Mouse (Mus musculus) urinary bladder, postnatal 4 days (tissue): ENCODE results near the gene Wdr76.
"Not testable (repeated sequence)": the region's sequence is repeated elsewhere in the genome, so short reads cannot be mapped to it uniquely, and the experiment has no call there.

Source experiments
- DNase-seq, 2 experiments: peaks; one replicate each; pipeline ENCODE4 v3.0.0; 2021 to 2022; ENCODE audit warnings: low spot score in 2 of 2

The Wdr76 gene

GRCm38 (mm10) chr2:121505942-121506882 is at the start of gene Wdr76, which contains the start of gene Mfap1a:
Gene Wdr76 (plus strand): TSS chr2:121506723.
Gene Mfap1a (minus strand): TSS chr2:121506665.
- DNase-seq, result peak; percentile 71 to 82

- no peak for DNase-seq
Measured at GRCm38 (mm10) chr2:121460071-121460470, 46.5 kb upstream of the Wdr76 start.

DNA sequence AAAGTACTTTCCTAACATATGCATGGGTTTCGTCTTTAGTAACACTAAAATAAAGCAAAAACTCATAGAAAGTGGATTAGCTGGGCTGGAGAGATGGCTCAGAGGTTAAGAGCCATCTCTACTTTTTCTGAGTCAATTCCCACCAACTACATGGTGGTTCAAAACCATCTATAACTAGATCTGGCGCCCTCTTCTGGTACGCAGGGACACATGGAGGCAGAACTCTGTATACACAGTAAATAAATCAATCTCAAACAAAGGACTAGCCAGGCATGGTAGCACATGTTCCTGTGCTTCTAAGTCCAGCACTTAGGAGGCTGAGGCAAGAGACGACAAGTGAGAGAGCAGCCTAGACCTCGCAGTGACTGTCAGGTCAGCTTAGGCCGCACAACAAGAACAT is 37.5 kb upstream of the Wdr76 start:
- DNase-seq, result not testable (repeated sequence)

- DNase-seq, result not testable (repeated sequence)
Measured at GRCm38 (mm10) chr2:121472783-121473182, 33.7 kb upstream of the Wdr76 start.

DNA sequence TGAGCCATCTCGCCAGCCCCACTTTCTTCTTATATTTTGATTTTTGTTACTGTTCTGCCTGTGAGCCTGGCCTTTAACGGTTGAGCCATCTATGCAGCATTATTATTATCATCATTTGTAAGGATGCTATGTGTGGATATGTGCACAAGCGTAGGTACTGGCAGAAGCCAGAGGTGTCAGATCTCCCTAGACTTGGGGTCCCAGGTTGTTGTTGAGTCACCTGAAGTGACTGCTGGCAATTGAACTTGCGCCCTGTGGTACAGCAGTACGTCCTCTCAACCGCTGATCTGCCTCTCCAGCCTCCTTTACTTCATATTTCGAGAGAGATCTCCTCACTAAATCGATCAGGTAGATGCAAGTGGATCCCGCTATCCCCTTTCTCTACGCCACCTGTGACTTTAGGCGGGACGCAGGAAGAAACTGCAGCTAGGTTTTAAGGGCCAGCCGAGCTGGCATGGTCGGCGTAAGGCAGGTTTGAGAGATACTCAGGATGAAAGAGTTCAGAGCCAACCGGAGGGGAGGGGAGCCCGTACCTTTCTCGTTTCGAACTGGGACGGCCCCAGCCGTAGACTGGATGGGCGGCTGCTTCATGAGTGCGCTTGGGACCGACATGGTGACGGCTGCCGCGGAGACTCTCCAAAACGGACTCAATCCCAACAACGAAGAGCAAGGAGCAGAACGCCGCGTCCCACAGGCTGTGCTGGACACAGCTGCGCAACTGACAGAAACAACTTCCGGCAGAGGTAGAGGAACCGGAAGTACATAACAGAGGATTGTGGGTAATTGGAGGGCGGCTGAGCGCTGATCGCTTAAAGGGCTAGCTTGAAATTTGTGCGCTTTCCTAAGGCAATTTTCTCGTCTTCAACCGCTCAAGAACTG is 33.0 kb upstream of the Wdr76 start, which contains the start of gene Mfap1b:
TSS of gene Mfap1b (minus strand) at position 767 of the 879 bp plus-strand sequence.
- peak; percentile 69 to 74 for DNase-seq

- no peak for DNase-seq
Measured at GRCm38 (mm10) chr2:121474180-121474535, 32.4 kb upstream of the Wdr76 start.

GRCm38 (mm10) chr2:121475306-121475705 is 31.2 kb upstream of the Wdr76 start:
- not testable (repeated sequence) for DNase-seq

DNA sequence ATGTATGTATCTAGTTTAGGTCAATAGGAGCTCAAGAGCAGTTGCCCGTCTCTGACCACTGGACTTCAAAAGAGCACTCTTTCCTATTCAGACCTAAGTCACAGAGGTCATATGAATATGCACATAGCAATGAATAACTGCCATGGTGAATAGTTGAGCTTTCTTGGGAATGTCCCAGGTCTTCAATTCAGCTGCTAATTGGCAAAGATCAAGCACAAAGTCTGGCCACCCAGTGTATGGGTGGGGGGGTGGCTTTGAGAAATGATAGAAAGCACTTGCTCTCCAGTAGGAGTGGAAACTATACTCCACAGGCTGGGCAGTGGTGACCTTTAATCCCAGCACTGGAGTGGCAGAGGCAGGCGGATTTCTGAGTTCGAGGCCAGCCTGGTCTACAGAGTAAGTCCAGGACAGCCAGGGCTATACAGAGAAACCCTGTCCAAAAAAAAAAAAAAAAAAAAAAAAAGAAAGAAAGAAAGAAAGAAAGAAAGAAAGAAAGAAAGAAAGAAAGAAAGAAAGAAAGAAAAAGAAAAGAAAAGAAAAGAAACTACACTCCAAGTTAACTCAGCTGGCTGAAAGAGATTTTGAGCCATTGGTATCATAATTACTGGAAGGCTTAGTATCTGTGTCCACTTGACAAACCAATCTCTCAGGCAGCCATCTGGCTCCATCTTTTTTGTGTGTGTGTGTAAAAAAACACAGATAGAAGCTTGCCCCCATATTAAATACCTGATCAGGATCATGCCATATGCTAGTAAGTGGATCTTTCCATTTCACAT is 28.8 kb upstream of the Wdr76 start:
- no peak for DNase-seq

- DNase-seq, result no peak
Measured at GRCm38 (mm10) chr2:121480498-121480897, 26.0 kb upstream of the Wdr76 start.

DNA sequence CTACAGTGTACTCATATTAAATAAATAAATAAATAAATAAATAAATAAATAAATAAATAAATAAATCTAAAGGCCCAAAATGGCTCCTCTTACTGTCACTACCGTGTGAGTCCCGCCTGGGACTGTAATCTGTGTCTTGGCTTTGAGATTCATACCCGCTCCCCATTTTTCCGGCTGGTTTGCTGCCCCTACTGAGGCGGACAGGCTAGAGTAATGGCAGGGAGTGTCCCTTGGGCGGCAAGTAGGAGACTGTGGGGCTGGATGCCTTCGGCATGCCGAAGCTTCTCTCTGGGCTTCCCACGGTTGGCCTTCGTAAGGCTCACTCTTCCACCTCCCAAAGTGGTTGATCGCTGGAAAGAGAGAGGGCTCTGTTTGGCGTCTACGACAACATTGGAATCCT is 25.6 kb upstream of the Wdr76 start:
- not testable (repeated sequence) for DNase-seq

GRCm38 (mm10) chr2:121483576-121483975 is 22.9 kb upstream of the Wdr76 start:
- DNase-seq, result no peak

DNA sequence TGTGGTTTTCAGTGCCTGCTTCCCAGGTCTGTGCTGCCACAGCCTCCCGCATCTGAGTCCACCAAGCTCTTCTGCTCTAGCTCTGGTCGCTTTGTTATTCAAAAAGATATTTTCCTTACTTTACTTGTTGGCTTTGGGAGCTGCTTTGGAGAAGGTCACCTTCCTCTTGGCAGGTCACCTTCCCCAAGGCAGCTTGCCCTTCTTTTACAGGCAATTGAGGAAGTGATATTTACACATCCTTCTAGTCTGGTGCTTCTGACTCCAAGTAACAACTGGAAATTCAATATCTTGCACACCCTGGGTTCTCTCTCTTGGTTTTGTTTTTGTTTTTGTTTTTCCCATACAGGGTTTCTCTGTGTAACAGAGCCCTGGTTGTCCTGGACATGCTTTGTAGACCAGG is 22.1 kb upstream of the Wdr76 start:
- DNase-seq, result not testable (repeated sequence)

- DNase-seq, result not testable (repeated sequence)
Measured at GRCm38 (mm10) chr2:121501550-121501949, 5.0 kb upstream of the Wdr76 start.

GRCm38 (mm10) chr2:121507173-121507950 is 839 bp downstream of the Wdr76 start:
- no peak for DNase-seq

DNA sequence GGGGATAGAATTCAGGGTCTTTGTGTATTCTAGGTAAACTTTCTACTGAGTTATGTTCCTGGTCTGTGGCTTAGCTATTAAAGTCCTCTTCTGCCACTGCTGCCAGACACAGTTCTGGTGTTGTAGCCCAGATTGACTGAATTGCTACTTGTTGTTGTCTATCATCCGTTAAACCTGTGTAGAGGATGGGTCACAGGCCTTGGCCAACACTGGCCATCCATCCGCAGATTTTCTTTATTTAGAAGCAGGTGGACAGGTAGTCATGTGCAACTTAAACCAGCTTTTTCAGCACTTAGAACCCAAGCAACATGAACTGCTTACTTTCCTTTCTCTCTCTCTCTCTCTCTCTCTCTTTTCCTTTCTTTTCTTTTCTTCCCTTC is 1.4 kb downstream of the Wdr76 start:
- DNase-seq, result no peak

DNA sequence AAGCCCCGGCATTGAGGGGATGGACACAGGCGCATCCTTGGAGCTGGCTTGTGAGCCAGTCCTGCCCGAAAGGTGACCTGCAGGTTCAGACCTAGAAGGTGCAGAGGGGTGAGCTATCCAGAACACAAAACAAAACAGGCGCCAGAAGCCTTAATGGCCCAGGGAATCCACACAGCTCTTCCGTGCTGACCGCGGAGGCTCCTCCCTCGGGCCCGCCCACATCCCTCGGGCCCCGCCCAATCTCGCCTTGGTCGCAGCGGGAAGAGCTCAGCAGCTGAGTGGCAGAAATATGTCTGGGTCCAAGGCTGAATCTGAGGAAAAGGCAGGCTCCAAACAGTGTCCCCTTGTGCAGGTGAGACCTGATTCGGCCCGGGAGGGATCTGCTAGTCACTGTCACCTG is 3.1 kb downstream of the Wdr76 start:
- peak; percentile 57 to 71 for DNase-seq

DNA sequence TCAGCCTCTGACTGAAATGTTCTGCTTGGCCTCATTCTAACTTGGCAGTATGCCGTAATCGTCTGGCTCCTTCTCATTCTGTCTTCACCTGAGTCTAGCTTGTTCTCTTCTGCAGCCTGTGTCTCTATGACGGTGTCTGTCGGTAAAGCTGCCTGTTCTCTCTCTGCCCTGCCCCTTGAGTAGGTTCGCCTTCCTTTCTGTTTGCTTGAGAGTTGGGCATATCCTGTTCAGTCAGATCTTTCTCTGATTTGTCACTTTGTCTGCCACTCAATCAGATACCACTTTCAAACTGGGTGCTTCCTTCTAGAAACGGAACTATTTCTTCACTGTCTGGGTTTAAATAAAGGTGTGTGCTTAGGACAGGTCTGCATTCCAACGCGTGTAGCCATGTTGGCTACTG is 4.9 kb downstream of the Wdr76 start:
- no peak for DNase-seq

DNA sequence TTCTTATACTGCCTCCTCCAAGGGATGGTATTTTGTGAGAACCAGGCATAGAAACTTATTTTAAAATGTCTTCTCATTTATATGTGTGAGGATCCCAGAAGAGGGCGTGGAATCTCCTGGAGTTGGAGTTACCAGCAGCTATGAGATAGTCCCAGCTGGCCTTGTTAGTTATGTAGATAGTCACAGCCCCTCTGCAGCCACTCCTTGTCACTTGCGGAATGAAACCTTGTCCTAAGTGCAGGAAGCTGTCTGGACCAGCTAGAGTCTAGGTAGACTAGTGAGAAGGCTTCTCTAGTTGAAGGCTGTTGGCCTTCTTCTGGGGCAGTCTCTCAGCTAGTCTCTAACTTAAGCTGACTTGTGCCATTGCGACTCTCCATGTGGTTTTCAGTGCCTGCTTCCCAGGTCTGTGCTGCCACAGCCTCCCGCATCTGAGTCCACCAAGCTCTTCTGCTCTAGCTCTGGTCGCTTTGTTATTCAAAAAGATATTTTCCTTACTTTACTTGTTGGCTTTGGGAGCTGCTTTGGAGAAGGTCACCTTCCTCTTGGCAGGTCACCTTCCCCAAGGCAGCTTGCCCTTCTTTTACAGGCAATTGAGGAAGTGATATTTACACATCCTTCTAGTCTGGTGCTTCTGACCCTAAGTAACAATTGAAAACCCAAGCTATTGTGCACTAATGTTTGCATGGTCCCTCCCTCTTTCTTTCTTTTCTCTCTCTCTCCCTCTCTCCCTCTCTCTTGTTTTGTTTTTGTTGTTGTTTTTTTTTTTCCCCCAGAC is 6.7 kb downstream of the Wdr76 start:
- not testable (repeated sequence) for DNase-seq

- no peak for DNase-seq
Measured at GRCm38 (mm10) chr2:121514211-121514610, 7.7 kb downstream of the Wdr76 start.

DNA sequence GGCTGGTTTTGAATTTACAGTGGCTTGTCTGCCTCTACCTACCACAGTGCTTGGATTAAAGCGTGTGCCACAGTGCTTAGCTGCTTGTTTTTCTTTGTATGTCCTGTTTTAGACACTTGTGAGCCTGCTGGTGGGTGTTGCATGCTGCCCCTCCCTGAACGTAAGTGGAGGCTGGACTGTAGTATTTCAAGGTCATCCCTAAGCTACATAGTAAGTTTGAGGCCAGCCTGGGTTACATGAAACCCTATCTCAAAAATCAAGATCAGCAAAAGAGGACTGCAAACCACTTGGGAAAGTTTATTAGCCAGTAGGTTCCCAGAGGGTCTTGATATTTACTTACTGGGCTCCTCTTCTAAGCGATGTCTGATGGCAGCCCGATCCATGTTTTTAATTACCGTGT is 11.6 kb downstream of the Wdr76 start:
- DNase-seq, result no peak
